Mouse (Mus musculus) kidney, postnatal 0 days (tissue): Measurements from ENCODE around the gene Zdhhc1. TPM values are rescaled to one million over a fixed set of nuclear protein-coding genes. Genes with fewer than 3 reads are reported as not detected.

ENCODE experiments used
- ATAC-seq: fragments of 200-750 bp; cut with Nextera tagmentation; replicated peaks from 2 replicates; pipeline ENCODE4 v1.8.0; 2017; ENCODE audit warnings: low read depth, moderate number of reproducible peaks, moderate TSS enrichment, moderate library complexity; ENCODE audit not compliant: low FRiP score
- DNase-seq: peaks from one replicate; pipeline ENCODE4 v3.0.0-alpha.2; 2016; ENCODE audit warnings: low spot score
- H3K27ac ChIP-seq: fragments of 300-500 bp; sonication (generic); 2 replicates; pipeline ENCODE4 v1.5.1; 2014; ENCODE audit warnings: mild to moderate bottlenecking
- H3K27me3 ChIP-seq: fragments of 300-500 bp; sonication (generic); 2 replicates; pipeline ENCODE4 v1.6.1; 2014; ENCODE audit warnings: low read length, mixed read lengths; ENCODE audit not compliant: insufficient read depth
- H3K36me3 ChIP-seq: fragments of 300-500 bp; sonication (generic); 2 replicates; pipeline ENCODE4 v1.6.1; 2014; ENCODE audit warnings: low read length, mixed read lengths; ENCODE audit not compliant: insufficient read depth
- H3K4me1 ChIP-seq: fragments of 300-500 bp; sonication (generic); replicated peaks from 2 replicates; pipeline ENCODE4 v1.6.1; 2014; ENCODE audit warnings: antibody characterized with exemption, low read length, mixed read lengths; ENCODE audit not compliant: insufficient read depth
- H3K4me2 ChIP-seq: fragments of 300-500 bp; sonication (generic); 2 replicates; pipeline ENCODE4 v1.6.1; 2014; ENCODE audit warnings: mild to moderate bottlenecking, low read length, moderate library complexity, mixed read lengths
- H3K4me3 ChIP-seq: fragments of 300-500 bp; sonication (generic); replicated peaks from 2 replicates; pipeline ENCODE4 v1.5.1; 2014; ENCODE audit warnings: low read depth, low read length
- H3K9ac ChIP-seq: fragments of 300-500 bp; sonication (generic); 2 replicates; pipeline ENCODE4 v1.6.1; 2014; ENCODE audit warnings: low read depth, low read length
- H3K9me3 ChIP-seq: fragments of 300-500 bp; sonication (generic); replicated peaks from 2 replicates; pipeline ENCODE4 v1.6.1; 2016; ENCODE audit warnings: low read length, inconsistent platforms, mixed read lengths
- CTCF ChIP-seq: IDR thresholded peaks from 2 replicates; pipeline ENCODE4 v1.5.1; 2016; ENCODE audit warnings: antibody characterized with exemption, low read depth, mild to moderate bottlenecking, moderate library complexity
- WGBS: fragments of 180-500 bp; shearing (Covaris S2); extraction: QIAGEN DNeasy Blood & Tissue Kit; methylation state at CpG from one replicate; pipeline ENCODE4 v1.1.7; 2014; 5-methylcytosine and 5-hydroxymethylcytosine counted together
- polyA plus RNA-seq: library from polyadenylated mRNA; unstranded; fragments of >200 nt; fragmentation: Nextera tagmentation; extraction: Ambion mirVana; gene quantifications from 2 replicates; pipeline ENCODE4 v1.2.1, GENCODE M21; 2015

Zdhhc1 gene
- polyA plus RNA-seq, 1 experiment from 2014 or later = 30.5 TPM

DNA sequence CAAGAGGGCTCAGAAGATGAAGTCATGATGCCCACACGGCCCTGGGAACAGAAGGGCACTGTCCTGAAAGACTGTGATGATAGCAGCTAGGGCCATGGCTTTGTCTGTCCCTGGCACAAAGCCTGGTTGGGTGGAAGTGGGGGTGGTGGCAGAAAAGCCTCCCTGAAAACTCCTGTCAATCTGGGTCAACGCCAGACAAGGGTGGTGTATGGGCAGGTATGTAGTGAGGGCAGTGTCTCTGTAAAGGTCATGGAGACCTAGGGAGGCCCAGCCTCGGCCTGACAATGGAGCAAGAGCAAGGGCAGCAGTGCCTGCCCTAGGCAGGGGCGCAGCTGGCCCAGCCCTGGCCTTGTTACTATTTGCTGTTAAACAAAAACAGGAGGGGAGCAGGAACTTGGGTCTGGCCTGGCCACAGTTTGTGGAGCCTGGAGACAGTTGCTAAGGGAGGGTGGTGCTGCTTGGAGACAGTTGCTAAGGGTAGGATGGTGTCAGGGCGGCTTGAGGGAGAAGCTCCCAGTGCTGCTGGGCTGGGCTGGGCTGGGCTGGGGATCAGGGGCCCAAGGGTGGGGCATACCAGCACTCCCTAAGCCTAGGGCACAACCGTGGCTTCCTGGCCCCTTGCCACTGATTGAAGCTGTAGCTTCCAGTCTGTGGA lies 27.5 kb downstream of the Zdhhc1 start:
- H3K9ac ChIP-seq = no peak overlapping the region
- peaks cover 6% of the 10 kb centered on the region; the same call in 1 of the 2 replicates for H3K36me3 ChIP-seq
- H3K27ac ChIP-seq = no peak overlapping the region
- no peak for DNase-seq
- 57% methylated on average over 6 of the region's 6 CpGs for WGBS
- TF ChIP-seq CTCF = no peak
- H3K4me1 ChIP-seq = peaks cover 11% of the 10 kb centered on the region
- no peak for ATAC-seq
- H3K4me3 ChIP-seq = no peak overlapping the region
- no peaks in the 10 kb centered on the region for H3K27me3 ChIP-seq
- H3K9me3 ChIP-seq = no peaks in the 10 kb centered on the region
- H3K4me2 ChIP-seq = no peak overlapping the region

DNA sequence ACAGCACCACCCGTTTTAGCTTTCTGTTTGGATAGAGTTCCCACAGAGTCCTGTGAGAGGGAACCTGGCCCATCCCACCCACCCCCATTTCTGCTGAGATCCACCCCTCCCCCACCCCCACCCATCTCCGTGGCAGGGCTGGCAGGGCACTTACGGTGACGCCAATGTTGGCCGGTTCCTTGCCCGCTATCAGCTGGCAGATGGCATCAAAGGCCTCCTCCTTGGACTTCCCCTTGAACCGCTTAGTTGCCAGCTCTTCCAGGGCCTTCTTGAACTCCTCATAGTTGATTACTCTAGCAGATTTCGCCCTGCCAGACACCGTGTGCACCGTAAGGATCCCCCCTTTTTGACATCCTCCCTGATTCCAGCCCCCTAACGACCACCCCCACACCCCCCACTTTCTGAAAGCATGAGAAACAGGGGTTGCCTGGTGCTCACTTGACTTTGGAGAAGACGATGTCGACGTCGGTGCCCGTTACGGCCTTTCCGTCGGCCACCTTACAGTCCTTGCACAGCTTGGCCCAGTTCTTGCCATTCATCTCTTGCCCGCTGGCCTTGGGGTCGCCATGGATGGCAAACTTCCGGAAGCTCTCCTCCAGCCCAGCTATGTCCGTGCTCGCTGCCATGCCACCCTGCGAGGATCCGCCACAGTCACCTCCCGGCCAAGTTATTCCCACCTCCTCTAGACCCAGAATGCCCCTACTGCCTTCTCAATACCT lies 28.5 kb downstream of the Zdhhc1 start:
- WGBS = 89% methylated on average over 27 of the region's 27 CpGs
- H3K4me3 ChIP-seq = no peak overlapping the region

DNA sequence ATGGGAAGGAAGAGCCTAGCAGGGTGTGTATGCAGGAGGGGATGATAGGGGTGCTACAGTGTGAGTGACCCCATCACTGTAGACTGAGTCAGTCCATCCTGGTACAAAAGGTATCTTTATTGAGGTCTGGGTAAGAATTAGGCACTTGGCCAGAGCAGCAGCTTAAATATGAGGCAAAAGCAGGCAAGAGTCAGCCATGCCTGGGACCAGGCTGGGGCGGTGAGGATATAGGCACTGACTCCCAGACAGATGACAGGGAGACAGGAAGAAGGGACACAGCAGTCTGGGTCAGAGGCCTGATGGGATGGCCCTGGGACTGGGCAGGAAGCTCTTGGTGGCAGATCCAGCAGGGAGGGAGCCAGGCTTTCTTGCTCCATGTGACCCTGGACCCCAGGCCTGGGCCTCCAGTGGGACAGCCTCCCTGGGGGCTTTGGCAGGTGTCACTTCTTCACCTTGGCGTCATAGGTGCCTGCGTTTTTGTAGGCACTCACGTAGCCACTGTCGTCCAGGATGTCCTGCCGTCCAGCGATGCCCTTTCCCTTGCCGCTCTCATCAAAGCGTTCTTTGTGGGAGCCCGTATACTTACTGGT lies 29.2 kb downstream of the Zdhhc1 start:
- no peak overlapping the region for H3K27ac ChIP-seq
- no peak overlapping the region for H3K9ac ChIP-seq
- ATAC-seq (no peak), DNase-seq (no peak)
- WGBS = 91% methylated on average over 10 of the region's 10 CpGs
- no peaks in the 10 kb centered on the region for H3K27me3 ChIP-seq
- TF ChIP-seq CTCF = no peak
- H3K4me2 ChIP-seq = no peak overlapping the region
- peaks cover 3% of the 10 kb centered on the region; the same call in 1 of the 2 replicates for H3K36me3 ChIP-seq
- H3K4me3 ChIP-seq = no peak overlapping the region
- peaks cover 6% of the 10 kb centered on the region; the same call in 1 of the 2 replicates for H3K4me1 ChIP-seq
- H3K9me3 ChIP-seq = no peaks in the 10 kb centered on the region

More for the DNA sequence above, 28.5 kb downstream of the Zdhhc1 start:
- ATAC-seq = no peak
- DNase-seq = no peak
- no peak for TF ChIP-seq CTCF
- Histone ChIP-seq H3K4me2 (no peak overlapping the region), H3K9ac (no peak overlapping the region), H3K27me3 (no peaks in the 10 kb centered on the region), H3K36me3 (peaks cover 6% of the 10 kb centered on the region; the same call in 1 of the 2 replicates), H3K27ac (no peak overlapping the region), H3K4me1 (peaks cover 6% of the 10 kb centered on the region; the same call in 1 of the 2 replicates), H3K9me3 (no peaks in the 10 kb centered on the region)

DNA sequence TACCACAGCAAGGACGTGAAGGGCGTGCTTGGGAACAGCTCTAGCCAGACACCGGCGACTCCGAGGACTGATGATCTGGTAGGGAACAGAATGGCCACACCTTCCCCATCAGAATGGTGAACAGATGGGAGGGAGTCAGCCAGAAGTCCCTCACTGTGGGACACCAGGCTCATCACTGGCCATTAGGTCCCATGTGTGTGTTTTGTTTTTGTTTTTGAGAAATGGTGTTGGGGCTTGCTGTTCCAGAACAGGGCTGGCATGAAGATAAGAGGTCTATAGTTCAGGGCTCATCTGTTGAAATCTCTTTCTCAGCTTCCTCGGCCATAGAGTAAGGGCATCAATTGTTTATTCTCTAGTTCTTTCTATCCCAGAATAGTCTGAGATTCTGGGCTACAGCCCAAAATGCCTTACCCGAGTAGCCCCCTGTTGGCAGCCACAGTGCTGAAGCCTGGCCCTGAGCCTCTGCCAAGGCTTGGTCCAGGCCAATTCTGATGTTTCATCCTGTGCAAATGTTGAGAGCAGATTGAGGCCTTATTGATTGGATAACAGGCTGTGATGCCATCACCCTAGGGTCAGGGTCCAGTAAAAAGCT lies 29.9 kb downstream of the Zdhhc1 start:
- H3K27ac ChIP-seq = no peak overlapping the region
- no peak for ATAC-seq
- 76% methylated on average over 7 of the region's 7 CpGs for WGBS

DNA sequence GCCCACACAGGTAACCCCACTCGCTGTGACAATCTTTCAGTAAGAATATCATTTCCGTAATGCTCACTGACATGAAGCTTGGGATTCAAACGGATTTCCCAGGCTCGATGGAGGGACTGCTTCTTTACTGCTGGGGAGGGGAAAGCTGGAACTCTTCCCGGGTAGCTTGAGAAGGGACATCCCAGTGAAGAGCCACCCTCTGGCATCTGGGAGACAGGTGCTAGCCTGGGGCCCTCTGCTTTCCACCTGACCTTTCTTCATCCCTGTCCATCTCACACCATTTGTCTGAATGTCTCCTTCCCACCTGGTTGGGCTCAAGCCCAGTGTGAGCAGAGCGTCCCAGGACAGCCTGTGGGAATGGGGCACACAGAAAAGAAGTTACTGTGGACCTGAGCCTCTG lies 30.5 kb downstream of the Zdhhc1 start:
- WGBS = 82% methylated on average over 6 of the region's 6 CpGs
- no peak overlapping the region for H3K4me2 ChIP-seq
- no peak overlapping the region for H3K4me3 ChIP-seq
- ATAC-seq (no peak), DNase-seq (no peak)
- no peaks in the 10 kb centered on the region for H3K27me3 ChIP-seq
- no peaks in the 10 kb centered on the region for H3K9me3 ChIP-seq
- H3K36me3 ChIP-seq = no peaks in the 10 kb centered on the region
- no peak overlapping the region for H3K27ac ChIP-seq
- H3K9ac ChIP-seq = no peak overlapping the region
- TF ChIP-seq CTCF = no peak
- H3K4me1 ChIP-seq = peaks cover 6% of the 10 kb centered on the region; the same call in 1 of the 2 replicates

More for the DNA sequence above, 29.9 kb downstream of the Zdhhc1 start:
- no peak for TF ChIP-seq CTCF
- Histone ChIP-seq H3K36me3 (no peaks in the 10 kb centered on the region), H3K9ac (no peak overlapping the region), H3K27me3 (no peaks in the 10 kb centered on the region), H3K4me1 (peaks cover 6% of the 10 kb centered on the region; the same call in 1 of the 2 replicates), H3K4me2 (no peak overlapping the region), H3K9me3 (no peaks in the 10 kb centered on the region), H3K4me3 (no peak overlapping the region)
- DNase-seq = no peak

DNA sequence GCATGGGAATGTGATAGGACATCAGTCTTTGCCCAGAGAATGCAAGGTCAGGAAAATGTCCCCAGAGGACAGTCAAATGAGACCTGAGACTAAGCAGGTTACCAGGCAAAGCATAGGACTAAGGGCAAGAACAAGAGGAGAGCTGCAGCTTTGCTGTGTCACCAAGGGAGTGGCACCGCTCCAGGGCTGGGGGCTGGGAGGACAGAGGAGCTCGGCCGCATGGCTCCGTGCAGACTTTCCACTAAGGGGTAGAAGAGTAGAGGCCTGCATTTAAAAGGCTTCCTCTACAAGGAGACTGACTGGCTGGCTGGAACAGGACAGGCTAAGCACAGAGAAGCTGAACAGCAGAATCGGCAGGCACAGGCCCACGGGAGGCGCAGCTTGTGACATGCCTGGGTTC lies 32.1 kb downstream of the Zdhhc1 start:
- Histone ChIP-seq H3K36me3 (no peaks in the 10 kb centered on the region), H3K27ac (no peak overlapping the region), H3K4me1 (no peaks in the 10 kb centered on the region), H3K9ac (no peak overlapping the region), H3K4me3 (no peak overlapping the region), H3K4me2 (no peak overlapping the region), H3K9me3 (no peaks in the 10 kb centered on the region), H3K27me3 (no peaks in the 10 kb centered on the region)
- ATAC-seq = no peak
- DNase-seq = no peak
- WGBS = 58% methylated on average over 7 of the region's 7 CpGs
- no peak for TF ChIP-seq CTCF
